Mouse (Mus musculus) kidney, postnatal 0 days (tissue): ENCODE data around the gene Ppfibp2. TPM values are rescaled to one million over a fixed set of nuclear protein-coding genes. Genes with fewer than 3 reads are reported as not detected.

ENCODE experiments used
- ATAC-seq: fragments of 200-750 bp; cut with Nextera tagmentation; replicated peaks from 2 replicates; pipeline ENCODE4 v1.8.0; 2017; ENCODE audit warnings: low read depth, moderate number of reproducible peaks, moderate TSS enrichment, moderate library complexity; ENCODE audit not compliant: low FRiP score
- DNase-seq: peaks from one replicate; pipeline ENCODE4 v3.0.0-alpha.2; 2016; ENCODE audit warnings: low spot score
- H3K27ac ChIP-seq: fragments of 300-500 bp; sonication (generic); 2 replicates; pipeline ENCODE4 v1.5.1; 2014; ENCODE audit warnings: mild to moderate bottlenecking
- H3K27me3 ChIP-seq: fragments of 300-500 bp; sonication (generic); 2 replicates; pipeline ENCODE4 v1.6.1; 2014; ENCODE audit warnings: low read length, mixed read lengths; ENCODE audit not compliant: insufficient read depth
- H3K36me3 ChIP-seq: fragments of 300-500 bp; sonication (generic); 2 replicates; pipeline ENCODE4 v1.6.1; 2014; ENCODE audit warnings: low read length, mixed read lengths; ENCODE audit not compliant: insufficient read depth
- H3K4me1 ChIP-seq: fragments of 300-500 bp; sonication (generic); replicated peaks from 2 replicates; pipeline ENCODE4 v1.6.1; 2014; ENCODE audit warnings: antibody characterized with exemption, low read length, mixed read lengths; ENCODE audit not compliant: insufficient read depth
- H3K4me2 ChIP-seq: fragments of 300-500 bp; sonication (generic); 2 replicates; pipeline ENCODE4 v1.6.1; 2014; ENCODE audit warnings: mild to moderate bottlenecking, low read length, moderate library complexity, mixed read lengths
- H3K4me3 ChIP-seq: fragments of 300-500 bp; sonication (generic); replicated peaks from 2 replicates; pipeline ENCODE4 v1.5.1; 2014; ENCODE audit warnings: low read depth, low read length
- H3K9ac ChIP-seq: fragments of 300-500 bp; sonication (generic); 2 replicates; pipeline ENCODE4 v1.6.1; 2014; ENCODE audit warnings: low read depth, low read length
- H3K9me3 ChIP-seq: fragments of 300-500 bp; sonication (generic); replicated peaks from 2 replicates; pipeline ENCODE4 v1.6.1; 2016; ENCODE audit warnings: low read length, inconsistent platforms, mixed read lengths
- CTCF ChIP-seq: IDR thresholded peaks from 2 replicates; pipeline ENCODE4 v1.5.1; 2016; ENCODE audit warnings: antibody characterized with exemption, low read depth, mild to moderate bottlenecking, moderate library complexity
- WGBS: fragments of 180-500 bp; shearing (Covaris S2); extraction: QIAGEN DNeasy Blood & Tissue Kit; methylation state at CpG from one replicate; pipeline ENCODE4 v1.1.7; 2014; 5-methylcytosine and 5-hydroxymethylcytosine counted together
- polyA plus RNA-seq: library from polyadenylated mRNA; unstranded; fragments of >200 nt; fragmentation: Nextera tagmentation; extraction: Ambion mirVana; gene quantifications from 2 replicates; pipeline ENCODE4 v1.2.1, GENCODE M21; 2015

Gene Ppfibp2
- polyA plus RNA-seq, 1 experiment from 2014 or later, result 8.3 TPM

DNA sequence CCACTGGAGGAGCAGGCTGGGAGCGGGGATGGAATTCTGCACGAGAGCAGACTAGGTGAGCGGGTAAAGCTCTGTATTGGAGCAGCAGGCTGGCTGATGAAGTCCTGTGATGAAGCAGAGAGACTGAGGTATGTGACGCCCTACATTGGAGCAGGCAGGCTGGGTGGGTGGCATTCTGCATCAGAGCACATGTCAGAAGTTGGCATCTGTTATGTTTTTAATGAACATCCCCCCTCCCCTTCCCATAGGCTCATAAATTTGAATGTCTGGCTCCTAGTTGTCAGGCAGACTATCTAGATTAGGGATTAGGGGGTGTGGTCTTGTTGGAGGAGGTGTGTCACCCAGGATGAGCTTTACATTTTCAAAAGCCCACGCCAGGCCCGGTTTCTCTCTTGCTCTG lies 117.7 kb downstream of the Ppfibp2 start:
- Histone ChIP-seq H3K9me3 (no peaks in the 10 kb centered on the region), H3K4me2 (no peak overlapping the region), H3K4me1 (0 out of 2 replicates have a peak, but pooled peaks cover 3% of the 10 kb centered on the region), H3K9ac (no peak overlapping the region), H3K4me3 (no peak overlapping the region), H3K27ac (no peak overlapping the region), H3K27me3 (no peaks in the 10 kb centered on the region), H3K36me3 (no peaks in the 10 kb centered on the region)
- TF ChIP-seq CTCF, result no peak
- 72% methylated on average over 6 of the region's 6 CpGs for WGBS
- no peak for ATAC-seq
- DNase-seq, result no peak

DNA sequence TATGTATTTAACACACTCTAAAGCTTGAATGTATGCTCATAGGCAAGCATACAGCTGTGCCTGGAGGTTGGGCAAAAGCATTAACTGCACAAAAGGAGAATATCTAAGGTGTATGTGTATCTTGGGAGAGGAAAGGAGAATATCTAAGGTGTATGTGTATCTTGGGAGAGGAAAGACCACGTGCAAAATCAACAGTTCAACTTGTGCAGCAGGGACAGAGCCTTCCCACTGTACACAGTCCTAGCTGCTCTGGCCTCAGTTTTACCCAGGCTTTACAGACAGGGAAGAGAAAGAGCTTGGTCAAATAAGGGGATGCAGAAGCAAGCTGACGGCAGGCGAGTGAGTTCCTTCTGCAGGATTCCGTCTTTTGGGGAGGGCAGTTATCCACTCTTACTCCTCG lies 119.1 kb downstream of the Ppfibp2 start:
- Histone ChIP-seq H3K9me3 (no peaks in the 10 kb centered on the region), H3K4me3 (no peak overlapping the region), H3K4me2 (no peak overlapping the region), H3K4me1 (no peaks in the 10 kb centered on the region), H3K9ac (no peak overlapping the region), H3K27ac (no peak overlapping the region), H3K27me3 (no peaks in the 10 kb centered on the region), H3K36me3 (no peaks in the 10 kb centered on the region)
- 88% methylated on average over 5 of the region's 5 CpGs for WGBS
- DNase-seq (no peak), ATAC-seq (no peak)
- TF ChIP-seq CTCF, result no peak

DNA sequence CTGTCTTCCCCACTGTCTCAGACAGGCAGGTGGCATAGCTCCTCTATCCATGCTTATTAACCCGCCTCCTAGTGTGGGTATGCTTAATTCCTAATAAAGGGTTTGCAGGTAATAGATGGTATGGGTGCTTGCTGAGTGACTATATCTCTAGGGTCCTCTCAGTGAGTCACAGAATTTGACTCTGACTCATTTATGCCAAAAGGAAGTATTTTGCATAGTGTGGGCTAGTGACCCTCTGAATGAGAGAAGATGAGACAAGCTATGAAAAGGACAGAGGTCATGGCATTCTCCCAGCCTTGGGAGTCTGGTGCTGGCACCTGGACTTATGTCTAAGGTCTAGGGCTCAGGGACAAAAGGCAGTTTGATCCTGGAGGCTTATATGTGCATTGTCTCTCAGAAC lies 125.8 kb downstream of the Ppfibp2 start:
- no peaks in the 10 kb centered on the region; the same call in 1 of the 2 replicates for H3K36me3 ChIP-seq
- no peak overlapping the region for H3K9ac ChIP-seq
- H3K9me3 ChIP-seq, result no peaks in the 10 kb centered on the region
- 96% methylated on average over 1 of the region's 1 CpGs for WGBS
- DNase-seq, result no peak
- H3K4me3 ChIP-seq, result no peak overlapping the region
- no peak overlapping the region for H3K27ac ChIP-seq
- H3K4me1 ChIP-seq, result no peaks in the 10 kb centered on the region
- no peaks in the 10 kb centered on the region for H3K27me3 ChIP-seq
- no peak for TF ChIP-seq CTCF
- no peak for ATAC-seq
- H3K4me2 ChIP-seq, result no peak overlapping the region

DNA sequence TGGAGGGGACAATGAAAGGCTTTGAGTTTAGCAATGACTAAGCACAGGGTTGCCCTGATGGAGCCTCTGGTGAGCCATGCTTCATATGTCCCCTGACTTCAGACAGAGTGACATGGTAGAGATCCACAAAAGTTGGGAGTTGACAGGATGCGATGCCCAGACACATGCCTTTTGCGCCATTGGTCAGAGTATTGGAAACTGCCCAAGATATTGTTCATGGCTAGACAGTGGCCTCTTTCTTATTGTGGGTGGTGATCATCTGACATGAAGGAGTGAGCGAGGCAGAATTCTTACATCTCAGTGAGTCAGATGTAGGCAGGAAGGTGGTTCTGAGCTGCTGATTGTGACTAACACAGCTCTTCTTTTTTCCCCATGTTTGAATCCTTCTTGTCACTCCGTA lies 127.5 kb downstream of the Ppfibp2 start:
- no peaks in the 10 kb centered on the region for H3K9me3 ChIP-seq
- DNase-seq, result no peak
- H3K4me1 ChIP-seq, result no peaks in the 10 kb centered on the region
- H3K9ac ChIP-seq, result no peak overlapping the region
- 96% methylated on average over 4 of the region's 4 CpGs for WGBS
- H3K4me2 ChIP-seq, result no peak overlapping the region
- H3K27ac ChIP-seq, result no peak overlapping the region
- no peak overlapping the region for H3K4me3 ChIP-seq
- no peaks in the 10 kb centered on the region; the same call in 1 of the 2 replicates for H3K36me3 ChIP-seq
- no peaks in the 10 kb centered on the region for H3K27me3 ChIP-seq
- no peak for TF ChIP-seq CTCF
- ATAC-seq, result no peak

DNA sequence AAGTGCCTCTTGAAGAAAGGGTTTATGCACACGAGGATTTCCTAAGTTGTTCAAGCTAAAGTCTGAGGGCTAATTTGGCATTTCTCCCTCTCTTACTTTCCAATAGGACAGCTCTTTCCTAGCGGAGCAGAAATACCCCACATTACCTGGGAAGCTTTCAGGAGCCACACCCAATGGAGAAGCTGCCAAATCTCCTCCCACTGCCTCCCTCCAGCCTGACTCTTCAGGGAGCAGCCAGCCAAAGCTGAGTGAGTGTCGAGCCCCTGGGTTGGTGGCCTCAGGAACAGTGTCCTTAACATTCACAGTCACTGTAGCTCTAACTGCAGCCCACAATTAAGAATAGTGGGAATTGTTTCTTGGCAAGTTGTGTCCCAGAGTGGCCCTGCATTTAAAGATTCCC lies 132.5 kb downstream of the Ppfibp2 start:
- no peak overlapping the region for H3K9ac ChIP-seq
- WGBS, result 34% methylated on average over 3 of the region's 3 CpGs
- DNase-seq, result no peak
- no peak overlapping the region for H3K4me2 ChIP-seq
- no peaks in the 10 kb centered on the region for H3K36me3 ChIP-seq
- no peaks in the 10 kb centered on the region for H3K4me1 ChIP-seq
- H3K27ac ChIP-seq, result no peak overlapping the region
- no peak for TF ChIP-seq CTCF
- ATAC-seq, result no peak
- H3K4me3 ChIP-seq, result no peak overlapping the region
- no peaks in the 10 kb centered on the region for H3K9me3 ChIP-seq
- no peaks in the 10 kb centered on the region for H3K27me3 ChIP-seq

DNA sequence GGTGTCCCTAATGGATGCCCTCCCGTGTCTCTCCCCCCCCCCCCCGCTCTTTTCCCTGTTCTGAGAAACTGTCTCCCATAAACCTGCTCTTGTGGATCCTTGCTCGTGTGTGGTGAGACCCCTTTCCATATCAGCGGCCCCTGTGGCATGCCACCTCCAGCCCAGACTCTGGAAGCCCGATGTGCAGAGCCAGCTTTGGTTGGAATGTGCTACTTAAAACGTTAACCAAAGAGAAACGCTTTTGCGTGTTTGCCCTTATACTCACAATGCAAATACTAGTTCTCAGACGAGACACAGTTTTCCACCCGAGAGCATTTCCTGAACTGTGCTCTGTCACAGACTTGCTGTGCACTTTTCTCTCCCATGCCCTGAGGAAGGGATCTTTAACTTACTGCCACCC lies 135.6 kb downstream of the Ppfibp2 start:
- Histone ChIP-seq H3K4me2 (no peak overlapping the region), H3K36me3 (no peaks in the 10 kb centered on the region), H3K27me3 (no peaks in the 10 kb centered on the region), H3K4me1 (no peaks in the 10 kb centered on the region), H3K9me3 (no peaks in the 10 kb centered on the region), H3K4me3 (no peak overlapping the region), H3K27ac (no peak overlapping the region), H3K9ac (no peak overlapping the region)
- no peak for DNase-seq
- no peak for TF ChIP-seq CTCF
- WGBS, result 86% methylated on average over 9 of the region's 10 CpGs
- no peak for ATAC-seq

DNA sequence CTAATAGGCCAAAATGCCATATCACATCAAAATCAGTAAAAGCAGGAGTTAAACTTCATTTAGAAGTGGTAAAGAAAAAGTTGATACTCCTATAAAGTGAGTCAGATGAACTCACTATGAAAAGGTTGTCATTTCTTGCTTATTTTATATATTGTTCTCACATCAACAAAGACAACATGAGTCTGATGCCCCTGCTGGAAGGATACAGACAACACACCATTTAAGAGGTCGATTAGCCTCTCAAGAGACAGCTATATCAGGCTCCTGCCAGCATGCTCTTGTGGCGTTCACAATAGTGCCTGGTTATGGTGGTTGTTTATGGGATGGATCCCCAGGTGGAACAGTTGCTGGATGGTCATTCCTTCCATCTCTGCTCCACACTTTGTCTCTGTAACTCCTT lies 138.2 kb downstream of the Ppfibp2 start:
- no peak for TF ChIP-seq CTCF
- no peaks in the 10 kb centered on the region for H3K36me3 ChIP-seq
- DNase-seq, result no peak

More for the DNA sequence above, 138.2 kb downstream of the Ppfibp2 start:
- Histone ChIP-seq H3K4me2 (no peak overlapping the region), H3K27me3 (no peaks in the 10 kb centered on the region), H3K9me3 (no peaks in the 10 kb centered on the region), H3K4me3 (no peak overlapping the region), H3K27ac (no peak overlapping the region), H3K9ac (no peak overlapping the region), H3K4me1 (no peaks in the 10 kb centered on the region)
- 70% methylated on average over 2 of the region's 2 CpGs for WGBS
- ATAC-seq, result no peak
